Mouse (Mus musculus) brain, adult 10 weeks (tissue): ENCODE results near the gene Tmem132e. TPM values are rescaled to one million over a fixed set of nuclear protein-coding genes. Genes with fewer than 3 reads are reported as not detected.

ENCODE experiments used
- polyA plus RNA-seq: library from polyadenylated mRNA; stranded (reverse); fragments of 350-450 nt; fragmentation: Illumina TruSeq; extraction: RNeasy Lipid Tissue Mini Kit (QIAGEN cat#74804); gene quantifications from one replicate; pipeline ENCODE4 v1.2.3, GENCODE M21; 2015; ENCODE audit warnings: low read depth, low replicate concordance

Tmem132e gene
- 9.9 TPM for polyA plus RNA-seq

DNA sequence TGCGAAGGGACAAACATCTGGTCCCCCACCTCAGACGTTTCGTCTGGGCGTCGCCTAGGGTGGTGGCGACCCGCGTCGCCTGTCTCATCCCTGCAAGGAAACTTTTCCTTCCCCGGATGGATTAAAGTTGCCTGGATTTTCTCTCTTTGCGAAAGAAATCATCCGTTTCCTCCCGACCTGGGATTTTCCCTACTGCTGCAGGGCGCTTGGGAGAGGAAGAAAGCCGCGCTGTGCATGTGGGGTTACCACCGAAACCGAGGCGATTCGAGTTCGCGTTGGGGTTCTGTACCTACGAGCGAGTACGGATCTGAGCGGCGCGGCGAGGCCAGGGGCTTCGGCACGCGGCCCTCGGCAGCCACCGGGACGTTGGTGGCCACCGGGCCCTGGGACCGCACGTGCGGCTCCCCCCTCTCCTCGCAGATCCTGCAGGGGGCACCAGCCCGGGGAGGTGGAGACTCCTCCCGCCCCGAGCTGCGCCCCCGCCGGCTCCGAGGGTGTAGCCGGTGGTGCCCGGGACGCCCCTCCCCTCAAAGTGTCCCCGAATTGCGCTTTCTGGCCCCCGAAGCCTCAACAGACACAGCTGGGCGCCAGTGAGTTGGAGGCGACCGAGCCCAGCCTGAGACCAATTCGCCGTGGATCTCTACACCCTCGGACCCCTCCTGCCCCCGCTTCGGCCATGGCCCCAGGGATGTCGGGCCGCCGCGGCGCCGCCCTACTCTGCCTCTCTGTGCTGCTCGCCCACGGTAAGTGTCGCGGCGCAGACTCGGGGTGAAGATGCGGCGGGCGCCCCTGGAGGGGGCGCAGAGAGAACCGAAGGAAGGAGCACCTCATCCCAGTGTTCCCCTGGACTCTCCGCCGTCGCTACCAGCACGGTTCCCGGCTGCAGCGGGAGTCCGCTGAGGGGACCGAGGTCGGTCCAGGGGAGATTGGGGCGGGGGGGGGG is at the start of gene Tmem132e:
Tmem132e (plus strand) TSS at position 530 of the 943 bp plus-strand sequence.

Other genes starting within 250 kb of the Tmem132e start
- gene Ccl1, start 83.2 kb upstream of the Tmem132e start, polyA plus RNA-seq = not detected